Mouse (Mus musculus) spleen, postnatal 4 days (tissue): ENCODE results near the gene Wnt8b.

Experiments used
- DNase-seq, 2 experiments: peaks; one replicate each; pipeline ENCODE4 v3.0.0; 2022; ENCODE audit warnings: low spot score in 2 of 2

The Wnt8b gene

DNA sequence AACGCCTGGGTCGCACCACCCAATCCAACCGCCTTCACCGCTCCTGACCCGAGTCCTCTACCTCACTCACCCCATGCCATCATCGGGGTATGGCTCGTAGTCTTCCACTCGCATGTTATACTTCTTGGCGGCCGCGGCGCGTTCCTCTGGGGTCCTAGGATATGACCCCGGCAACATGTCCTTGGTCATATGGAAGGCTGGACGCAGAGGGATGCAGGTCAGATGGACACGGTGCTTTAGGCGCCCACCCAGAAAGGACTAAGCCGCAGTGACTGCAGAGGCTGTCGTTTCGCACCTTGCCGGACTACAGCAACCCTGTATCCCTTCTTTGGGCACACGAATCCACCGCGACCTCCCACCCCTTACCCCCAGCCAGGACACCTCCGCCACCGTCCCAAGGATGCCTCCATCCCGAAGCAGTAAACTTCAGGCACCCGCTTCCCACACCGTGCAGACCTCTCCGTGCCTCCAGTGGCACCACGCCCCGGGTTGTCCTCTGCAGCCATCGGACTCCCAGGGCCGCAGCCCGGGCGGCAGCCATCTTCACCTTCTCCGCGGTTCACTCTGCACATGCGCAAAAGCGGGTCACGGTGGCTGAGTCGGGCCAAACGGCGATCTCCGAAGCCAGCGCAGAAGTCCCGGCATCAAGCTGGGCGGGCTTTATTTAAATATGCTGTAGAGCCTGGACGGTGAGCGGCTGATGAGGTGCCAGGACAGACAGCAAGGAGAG is 61.8 kb downstream of the Wnt8b start, which contains the start of gene Ndufb8:
TSS of gene Ndufb8 (minus strand) at position 580 of the 730 bp plus-strand sequence.
- peak; percentile 95 to 99 for DNase-seq

DNA sequence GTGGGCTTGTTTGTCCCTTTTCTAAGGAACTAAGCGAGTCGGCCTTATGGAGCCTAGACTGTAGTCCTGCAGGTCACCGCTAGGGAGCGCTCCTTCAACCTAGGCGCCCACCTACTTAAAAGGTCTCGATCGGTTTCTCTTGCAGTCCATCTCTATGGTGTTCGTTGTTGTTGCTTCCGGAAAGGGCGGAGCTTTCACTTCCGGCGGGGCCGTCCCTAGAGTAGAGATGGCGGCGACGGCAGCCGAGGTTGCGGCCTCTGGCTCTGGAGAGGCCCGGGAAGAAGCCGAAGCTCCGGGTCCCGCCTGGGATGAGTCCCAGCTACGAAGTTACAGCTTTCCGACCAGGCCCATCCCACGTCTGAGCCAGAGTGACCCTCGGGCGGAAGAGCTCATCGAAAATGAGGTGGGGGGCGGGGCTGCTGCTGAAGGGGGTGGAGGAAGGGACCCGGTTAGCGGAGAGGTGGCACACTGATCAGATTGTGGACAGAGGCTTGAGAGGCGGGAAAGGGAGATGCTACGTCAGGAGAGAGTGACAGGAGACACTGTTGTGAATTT is 69.5 kb downstream of the Wnt8b start, which contains the start of gene Hif1an:
TSS of gene Hif1an (plus strand) at position 199 of the 555 bp plus-strand sequence.
- DNase-seq = peak; percentile 94 to 98
